Mouse (Mus musculus) testis, adult 2 months (tissue): ENCODE measurements around the gene Lpgat1.

Source experiments
- CTCF ChIP-seq: fragments of 200-500 bp; IDR thresholded peaks from 2 replicates; pipeline ENCODE4 v1.5.1; 2012; ENCODE audit warnings: low read depth, mild to moderate bottlenecking, inconsistent platforms, low read length, moderate library complexity; ENCODE audit not compliant: control insufficient read depth, insufficient read depth, insufficient replicate concordance
- POLR2A ChIP-seq: fragments of 200-500 bp; IDR thresholded peaks from 2 replicates; pipeline ENCODE4 v1.6.1; 2012; ENCODE audit warnings: low read depth, mild to moderate bottlenecking, inconsistent platforms, low read length, moderate library complexity; ENCODE audit not compliant: control insufficient read depth

- TF ChIP-seq CTCF (no peak), POLR2A (no peak)
Observed at GRCm38 (mm10) chr1:191811774-191812173, 94.1 kb downstream of the Lpgat1 start.
